Comparison of ENCODE assay signal across 8 mouse cellular contexts in the genomic region with DNA sequence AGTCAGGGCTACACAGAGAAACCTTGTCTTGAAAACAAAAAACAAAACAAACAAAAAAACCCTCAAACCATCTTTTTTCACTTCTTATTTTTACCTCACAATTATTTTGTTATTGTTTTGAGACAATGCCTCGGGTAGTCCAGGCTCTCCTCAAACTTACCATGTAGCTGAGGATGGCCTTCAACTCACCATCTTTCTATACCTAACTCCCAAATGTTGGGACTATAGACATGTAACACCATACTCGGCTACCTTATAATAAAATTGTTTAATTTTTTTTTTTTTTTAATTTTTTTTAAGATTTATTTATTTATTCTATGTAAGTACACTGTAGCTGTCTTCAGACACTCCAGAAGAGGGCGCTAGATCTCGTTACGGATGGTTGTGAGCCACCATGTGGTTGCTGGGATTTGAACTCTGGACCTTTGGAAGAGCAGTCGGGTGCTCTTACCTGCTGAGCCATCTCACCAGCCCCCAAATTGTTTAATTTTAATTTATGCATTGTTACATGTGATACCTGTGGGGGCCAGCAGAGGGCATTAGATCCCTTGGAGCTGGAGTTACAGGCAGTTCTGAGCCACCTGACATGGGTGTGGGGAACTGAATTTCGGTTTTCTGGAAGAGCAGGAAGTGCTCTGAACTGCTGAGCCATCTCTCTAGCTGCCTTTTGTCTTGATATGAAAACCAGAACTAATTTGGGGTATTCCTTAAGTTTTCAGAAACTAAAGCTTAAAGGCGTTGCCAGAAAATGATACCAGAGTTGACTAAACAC. TPM values are rescaled to one million over a fixed set of nuclear protein-coding genes. Genes with fewer than 3 reads are reported as not detected.
DNase-seq lines count a peak whose midpoint lies in the region; ATAC-seq and TF ChIP-seq lines count a peak whose summit lies in the region.

No protein-coding gene starts in this region.

- peaks cover 76% of the 10 kb centered on the region for H3K36me3 ChIP-seq in G1E (replicated peaks)
- no peaks in the 10 kb centered on the region for H3K36me3 ChIP-seq in kidney, adult 2 months (ENCODE audit: control insufficient read depth, insufficient read depth, low read length)
- peaks cover 14% of the 10 kb centered on the region for H3K36me3 ChIP-seq in liver, embryonic 11.5 days (ENCODE audit: control insufficient read depth, insufficient read depth, low read length)

- H3K27me3 ChIP-seq in G1E (ENCODE audit: insufficient read depth, low read length), result no peaks in the 10 kb centered on the region
- no peaks in the 10 kb centered on the region for H3K27me3 ChIP-seq in cerebellum, adult 2 months (ENCODE audit: control insufficient read depth, insufficient read depth, low read length)
- no peaks in the 10 kb centered on the region for H3K27me3 ChIP-seq in kidney, adult 2 months (replicated peaks; ENCODE audit: control insufficient read depth, insufficient read depth, low read length)
- H3K27me3 ChIP-seq in liver, embryonic 11.5 days (replicated peaks; ENCODE audit: control insufficient read depth, insufficient read depth, low read length), result no peaks in the 10 kb centered on the region

- no peak overlapping the region for H3K27ac ChIP-seq in cerebellum, adult 2 months (ENCODE audit: insufficient read depth, low read length)
- no peak overlapping the region for H3K27ac ChIP-seq in kidney, adult 2 months (ENCODE audit: insufficient read depth, low read depth, low read length)
- no peak overlapping the region for H3K27ac ChIP-seq in liver, embryonic 11.5 days (ENCODE audit: low read depth, low read length)

- WGBS in cerebellum, adult 2 months, result 29% methylated on average over 8 of the region's 8 CpGs
- WGBS in kidney, adult 2 months, result 27% methylated on average over 8 of the region's 8 CpGs
- WGBS in liver, embryonic 11.5 days, result 42% methylated on average over 8 of the region's 8 CpGs

- H3K9me3 ChIP-seq in G1E (replicated peaks), result no peaks in the 10 kb centered on the region
- H3K9me3 ChIP-seq in liver, embryonic 11.5 days (ENCODE audit: control insufficient read depth, low read length), result no peaks in the 10 kb centered on the region

- peak; percentile 88 for DNase-seq in 416B (ENCODE audit: low read depth)
- no peak for DNase-seq in G1E (ENCODE audit: low spot score)
- DNase-seq in cerebellum, adult 2 months, result peak; percentile 40 to 53
- DNase-seq in frontal cortex, adult 2 months (ENCODE audit: extremely low spot score in 1 of 2, low spot score in 1 of 2), result peak; percentile 40 to 83
- peak; percentile 74 for DNase-seq in kidney, adult 2 months
- peak; percentile 66 for DNase-seq in liver, embryonic 11.5 days (ENCODE audit: low spot score)
- DNase-seq in retina, embryonic 14.5 days (ENCODE audit: low spot score), result peak; percentile 78
- DNase-seq in urinary bladder, postnatal 25 days (ENCODE audit: low spot score), result peak; percentile 54

- no peak for TF ChIP-seq POLR2A in cerebellum, adult 2 months (IDR thresholded peaks at IDR 0.05; ENCODE audit: borderline replicate concordance, insufficient read depth, low read length)
- no peak for TF ChIP-seq POLR2A in kidney, adult 2 months (IDR thresholded peaks at IDR 0.05; ENCODE audit: low read depth, low read length)

- no peak overlapping the region for H3K9ac ChIP-seq in liver, embryonic 11.5 days (ENCODE audit: low read depth, low read length)

- H3K4me1 ChIP-seq in G1E (ENCODE audit: insufficient read depth, low read depth, low read length), result peaks cover 16% of the 10 kb centered on the region
- H3K4me1 ChIP-seq in cerebellum, adult 2 months (ENCODE audit: control insufficient read depth, insufficient read depth, low read length), result no peaks in the 10 kb centered on the region
- no peaks in the 10 kb centered on the region for H3K4me1 ChIP-seq in kidney, adult 2 months (ENCODE audit: control insufficient read depth, insufficient read depth, low read length)
- peaks cover 2% of the 10 kb centered on the region for H3K4me1 ChIP-seq in liver, embryonic 11.5 days (replicated peaks; ENCODE audit: control insufficient read depth, insufficient read depth, low read length)

- TF ChIP-seq CTCF in G1E (IDR thresholded peaks at IDR 0.05; ENCODE audit: low read depth, low read length), result peak; percentile 38; the same call in 1 of the 2 replicates
- peak; percentile 53; the same call in 1 of the 2 replicates for TF ChIP-seq CTCF in cerebellum, adult 2 months (IDR thresholded peaks at IDR 0.05; ENCODE audit: borderline replicate concordance, insufficient read depth, low read depth, low read length)
- TF ChIP-seq CTCF in kidney, adult 2 months (conservative IDR thresholded peaks at IDR 0.05; ENCODE audit: insufficient read depth, insufficient read length, low read depth, low read length), result peak; percentile 69

- no peak overlapping the region for H3K4me3 ChIP-seq in G1E (ENCODE audit: low read depth, low read length)
- no peak overlapping the region for H3K4me3 ChIP-seq in cerebellum, adult 2 months (replicated peaks; ENCODE audit: insufficient read depth, low read depth, low read length)
- no peak overlapping the region for H3K4me3 ChIP-seq in kidney, adult 2 months (ENCODE audit: insufficient read depth, low read depth, low read length)
- H3K4me3 ChIP-seq in liver, embryonic 11.5 days (ENCODE audit: low read depth, low read length), result no peak overlapping the region

- H3K4me2 ChIP-seq in liver, embryonic 11.5 days, result no peak overlapping the region

- ATAC-seq in G1E (ENCODE audit: extremely low read depth, insufficient number of reproducible peaks, low FRiP score, poor library complexity, severe bottlenecking), result peak; percentile 15; the same call in 1 of the 2 replicates
- ATAC-seq in liver, embryonic 11.5 days (replicated peaks; ENCODE audit: low FRiP score), result peak; percentile 62

RNA-seq across cellular contexts. Expression of gene Mbd4, which starts 6.3 kb away (rescaled TPM):
- 16.0 and 20.1 TPM in 2 replicates for total RNA-seq in G1E (2014; fragmentation: Nextera tagmentation)
- 20.8 and 25.8 TPM in 2 replicates for total RNA-seq in G1E (2017)
- 1.6 and 1.7 TPM in 2 replicates for polyA plus RNA-seq in G1E (2012)
- 9.5 and 10.9 TPM in 2 replicates for polyA plus RNA-seq in cerebellum, adult 2 months (2012; rRNA removed)
- 9.2 and 9.6 TPM in 2 replicates for polyA plus RNA-seq in frontal cortex, adult 2 months (2012; rRNA removed)
- polyA plus RNA-seq in kidney, adult 2 months (2012; rRNA removed), result 1.6 and 1.9 TPM in 2 replicates
- 20.7 and 23.0 TPM in 2 replicates for polyA plus RNA-seq in liver, embryonic 11.5 days (2014; fragmentation: Nextera tagmentation; extraction: Ambion mirVana)

RNA-seq across cellular contexts. Expression of gene Ift122, which starts 6.4 kb away (rescaled TPM):
- total RNA-seq in G1E (2014; fragmentation: Nextera tagmentation) (4.7 and 4.9 TPM in 2 replicates), G1E (2017) (5.1 and 5.3 TPM in 2 replicates)
- 0.42 and 0.65 TPM in 2 replicates for polyA plus RNA-seq in G1E (2012)
- polyA plus RNA-seq in cerebellum, adult 2 months (2012; rRNA removed), result 22.3 TPM in 2 replicates
- polyA plus RNA-seq in frontal cortex, adult 2 months (2012; rRNA removed), result 30.1 and 31.2 TPM in 2 replicates
- 29.2 and 33.1 TPM in 2 replicates for polyA plus RNA-seq in kidney, adult 2 months (2012; rRNA removed)
- polyA plus RNA-seq in liver, embryonic 11.5 days (2014; fragmentation: Nextera tagmentation; extraction: Ambion mirVana), result 9.1 and 10.5 TPM in 2 replicates

RNA-seq across cellular contexts. Expression of gene Efcab12, which starts 8.6 kb away (rescaled TPM):
- total RNA-seq in G1E (2014; fragmentation: Nextera tagmentation), result 0.90 TPM in 1 of 2 replicates, not detected in the other
- total RNA-seq in G1E (2017), result 0.06 and 0.27 TPM in 2 replicates
- polyA plus RNA-seq in G1E (2012), result not detected in 2 replicates
- polyA plus RNA-seq in cerebellum, adult 2 months (2012; rRNA removed), result 5.1 and 5.8 TPM in 2 replicates
- 5.4 and 5.5 TPM in 2 replicates for polyA plus RNA-seq in frontal cortex, adult 2 months (2012; rRNA removed)
- polyA plus RNA-seq in kidney, adult 2 months (2012; rRNA removed), result 2.2 and 2.3 TPM in 2 replicates
- polyA plus RNA-seq in liver, embryonic 11.5 days (2014; fragmentation: Nextera tagmentation; extraction: Ambion mirVana), result 0.27 TPM in 2 replicates

RNA-seq across cellular contexts. Expression of gene Rpl32, which starts 38.3 kb away (rescaled TPM):
- 3,038 and 3,130 TPM in 2 replicates for total RNA-seq in G1E (2014; fragmentation: Nextera tagmentation)
- 5,749 and 6,102 TPM in 2 replicates for total RNA-seq in G1E (2017)
- 432 and 478 TPM in 2 replicates for polyA plus RNA-seq in G1E (2012)
- polyA plus RNA-seq in cerebellum, adult 2 months (2012; rRNA removed), result 680 and 720 TPM in 2 replicates
- polyA plus RNA-seq in frontal cortex, adult 2 months (2012; rRNA removed), result 936 and 1,149 TPM in 2 replicates
- polyA plus RNA-seq in kidney, adult 2 months (2012; rRNA removed), result 499 and 560 TPM in 2 replicates
- 2,286 and 2,478 TPM in 2 replicates for polyA plus RNA-seq in liver, embryonic 11.5 days (2014; fragmentation: Nextera tagmentation; extraction: Ambion mirVana)
